Mouse (Mus musculus): Measurements from ENCODE around the gene Ftl1. TPM values are rescaled to one million over a fixed set of nuclear protein-coding genes. Genes with fewer than 3 reads are reported as not detected.
"Not testable (repeated sequence)": the region's sequence is repeated elsewhere in the genome, so short reads cannot be mapped to it uniquely, and the experiment has no call there.

Gene Ftl1
- total RNA-seq (2022), result 100 to 1,000 TPM; 164 to 329 (median 254) TPM

DNA sequence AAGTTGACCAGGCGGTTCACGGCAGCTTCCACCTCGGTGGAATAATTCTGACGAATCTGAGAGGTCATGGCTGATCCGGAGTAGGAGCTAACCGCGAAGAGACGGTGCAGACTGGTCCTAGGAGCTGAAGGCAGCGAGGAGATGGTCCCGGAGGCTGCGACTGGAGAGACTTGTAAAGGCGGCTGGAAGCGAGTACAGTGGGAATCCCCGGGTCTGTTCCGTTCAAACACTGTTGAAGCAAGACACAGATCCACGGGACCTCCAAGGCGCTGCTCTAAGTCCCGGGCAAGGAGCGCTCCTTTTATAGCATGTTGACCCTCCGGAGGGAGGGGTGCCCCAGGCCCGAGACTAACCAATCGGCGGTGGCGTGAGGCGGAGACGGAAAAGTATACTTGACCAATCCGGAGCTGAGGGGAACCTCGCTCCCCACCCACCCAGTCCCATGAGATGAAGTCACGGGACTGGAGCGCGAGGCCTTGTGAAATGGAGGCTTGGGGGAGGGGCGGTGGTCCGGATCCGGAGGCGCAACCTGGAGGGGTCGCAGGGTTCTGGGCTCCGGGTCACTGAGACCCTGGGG lies at the start of gene Ftl1:
Gene Ftl1 (minus strand): TSS at position 321 of the 577 bp plus-strand sequence.
- peak; percentile 98 for DNase-seq (ENCODE audit: low spot score)

DNA sequence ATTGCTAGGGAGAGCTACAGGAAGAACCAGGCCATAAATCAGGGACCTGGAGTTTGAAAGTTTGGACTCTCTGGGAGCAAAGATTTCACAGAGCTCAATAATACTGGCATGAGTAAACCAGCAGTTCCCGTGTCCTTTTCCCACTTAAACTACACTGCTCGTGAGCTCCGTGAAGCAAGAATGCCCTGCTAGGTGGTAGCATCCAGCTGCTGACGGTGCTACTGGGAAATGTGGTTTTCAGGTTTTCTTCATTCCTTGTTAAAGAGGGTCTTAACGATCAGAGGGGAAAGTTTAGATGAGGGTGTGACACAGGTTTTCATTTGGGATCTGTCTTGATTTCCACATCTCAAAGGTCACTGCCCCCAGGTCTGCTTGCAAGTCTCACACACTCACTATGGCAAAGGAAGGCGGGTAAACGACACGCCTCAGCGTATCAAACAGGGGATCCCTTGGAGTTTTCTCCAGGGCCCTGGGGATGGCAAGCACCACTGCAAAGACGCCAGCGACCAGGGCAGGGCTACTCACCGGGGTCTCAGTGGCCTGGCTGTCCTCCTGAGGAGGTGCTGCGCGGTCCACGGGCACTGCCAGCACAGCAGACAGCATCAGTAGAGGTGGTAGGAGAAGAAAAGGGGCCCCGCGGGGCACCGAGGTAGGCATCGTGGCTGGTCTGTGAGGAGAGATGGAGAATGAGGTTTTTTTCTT lies 49.6 kb upstream of the Ftl1 start:
- no peak for DNase-seq (ENCODE audit: low spot score)

DNA sequence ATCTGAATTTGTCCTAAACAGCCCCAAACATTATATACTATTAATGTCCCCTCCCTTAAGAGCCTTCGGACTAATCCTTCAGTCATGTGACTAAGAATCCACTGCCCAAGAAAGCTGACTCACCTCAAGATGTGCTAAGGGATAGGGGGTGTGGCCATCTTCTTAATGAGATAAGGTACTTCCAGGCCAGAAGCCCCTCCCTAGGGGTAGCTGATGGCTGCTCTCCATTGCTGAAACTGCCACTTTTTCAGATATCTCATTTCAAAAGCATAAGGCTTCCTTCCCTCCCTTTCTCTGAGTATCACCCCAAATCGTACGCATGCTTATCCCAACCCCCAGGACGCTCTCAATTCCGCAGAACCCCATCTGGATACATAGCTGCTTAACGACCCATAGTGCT lies 48.9 kb upstream of the Ftl1 start:
- DNase-seq (ENCODE audit: low spot score), result no peak

DNA sequence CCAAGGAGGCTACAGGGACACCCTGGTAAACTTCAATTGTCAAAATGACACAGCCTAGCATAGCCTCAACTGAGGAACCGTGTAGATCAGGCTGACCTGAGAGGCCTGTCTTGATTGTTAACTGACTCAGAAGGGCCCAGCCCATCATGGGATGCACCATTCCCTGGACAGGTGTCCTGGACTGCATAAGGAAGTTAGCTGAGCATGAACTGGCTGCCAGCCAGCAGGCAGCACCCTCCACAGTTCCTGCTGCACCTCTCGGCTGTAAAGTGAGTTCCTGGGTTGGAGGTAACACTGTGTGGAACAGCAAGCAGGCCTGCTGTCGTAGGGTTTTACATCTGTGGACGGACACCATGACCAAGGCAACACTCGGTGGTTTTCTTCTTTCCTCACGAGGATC lies 47.9 kb upstream of the Ftl1 start:
- DNase-seq (ENCODE audit: low spot score), result no peak

DNA sequence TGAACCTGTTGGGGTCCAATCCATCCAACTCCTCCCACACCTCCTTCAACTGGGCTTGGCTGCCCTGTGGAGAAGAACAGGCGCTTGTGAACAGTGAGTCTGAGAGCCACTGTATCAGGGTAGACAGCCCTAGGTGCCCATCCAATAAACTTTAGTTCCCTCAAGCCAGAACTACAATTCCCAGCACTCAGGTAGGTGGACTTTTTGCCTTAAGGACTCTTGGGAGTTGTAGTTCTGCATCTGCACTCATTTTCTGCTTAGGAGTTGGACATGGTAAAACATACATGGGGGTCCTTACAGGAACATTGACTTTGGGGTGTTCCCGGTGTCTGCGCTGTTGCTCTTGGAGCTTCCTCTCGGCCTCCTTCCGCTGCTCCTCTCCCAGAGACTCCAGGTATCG lies 38.7 kb upstream of the Ftl1 start:
- no peak for DNase-seq (ENCODE audit: low spot score)

DNA sequence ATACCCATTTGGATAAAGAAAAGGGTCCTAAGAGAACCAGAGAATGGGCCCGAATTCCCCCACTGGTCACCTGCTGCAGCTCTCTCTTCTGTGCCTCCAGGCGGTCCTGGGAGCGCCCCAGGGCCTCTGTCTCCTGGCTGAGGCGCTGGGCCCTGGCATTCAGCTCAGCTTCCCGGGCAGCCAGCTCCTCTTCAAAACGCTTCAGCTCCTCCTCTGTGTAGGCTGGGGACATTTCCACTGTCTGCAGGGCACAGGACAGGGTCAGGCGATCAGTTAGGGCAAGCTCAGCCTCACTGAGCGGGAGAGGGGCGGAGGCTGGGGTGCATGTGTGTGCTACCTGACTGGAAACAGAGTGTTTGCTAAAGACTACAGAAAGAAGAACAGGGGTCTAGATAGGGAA lies 34.9 kb upstream of the Ftl1 start:
- DNase-seq (ENCODE audit: low spot score), result no peak

DNA sequence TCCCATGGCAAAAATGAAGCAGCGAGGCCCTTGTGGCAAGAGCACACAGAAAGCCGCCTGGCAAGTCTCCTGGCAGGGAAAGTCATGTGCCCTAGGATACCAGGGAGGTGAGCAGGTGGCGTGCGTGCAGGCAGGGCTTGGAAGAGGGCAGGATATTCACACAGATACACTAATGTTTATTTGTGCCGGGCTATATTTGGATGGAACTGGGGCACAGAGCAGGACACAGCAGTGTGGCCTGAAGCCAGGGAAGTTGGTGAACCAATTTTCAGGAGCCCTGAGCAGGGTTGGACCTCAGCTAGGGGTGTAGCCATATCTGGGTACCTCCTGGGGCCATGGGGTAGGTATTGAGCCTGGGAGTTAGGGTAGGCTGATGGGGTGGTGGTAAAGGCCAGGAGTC lies 33.3 kb upstream of the Ftl1 start:
- DNase-seq (ENCODE audit: low spot score), result peak; percentile 50

DNA sequence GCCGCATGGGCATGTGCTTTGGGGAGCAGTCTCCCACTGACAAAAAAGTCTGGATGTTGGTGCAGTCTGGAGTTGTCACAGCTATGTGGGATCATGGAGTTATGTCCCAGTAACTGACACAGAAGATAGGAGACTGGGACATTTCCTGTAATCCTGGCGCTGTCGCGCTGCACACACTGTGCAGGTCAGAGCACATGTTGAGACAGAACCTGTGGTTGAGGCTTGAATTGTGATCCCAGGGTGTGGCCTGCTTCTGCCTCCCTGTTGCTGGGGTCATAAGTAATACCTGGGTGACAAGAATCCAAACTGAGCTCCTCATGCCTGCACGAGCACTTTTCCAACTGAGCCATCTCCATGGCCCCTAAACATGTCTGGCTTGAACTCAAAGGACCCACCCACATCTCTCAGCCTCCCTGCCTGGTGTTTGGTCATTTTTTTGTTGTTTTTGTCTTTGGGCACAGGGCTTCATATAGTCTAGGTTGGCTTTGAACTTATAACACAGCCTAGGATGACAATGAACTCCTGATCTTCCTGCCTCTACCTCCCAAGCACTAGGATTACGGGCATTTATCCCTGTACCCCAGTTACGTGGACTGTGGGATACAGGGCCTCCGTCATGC lies 32.7 kb upstream of the Ftl1 start:
- no peak for DNase-seq (ENCODE audit: low spot score)

DNA sequence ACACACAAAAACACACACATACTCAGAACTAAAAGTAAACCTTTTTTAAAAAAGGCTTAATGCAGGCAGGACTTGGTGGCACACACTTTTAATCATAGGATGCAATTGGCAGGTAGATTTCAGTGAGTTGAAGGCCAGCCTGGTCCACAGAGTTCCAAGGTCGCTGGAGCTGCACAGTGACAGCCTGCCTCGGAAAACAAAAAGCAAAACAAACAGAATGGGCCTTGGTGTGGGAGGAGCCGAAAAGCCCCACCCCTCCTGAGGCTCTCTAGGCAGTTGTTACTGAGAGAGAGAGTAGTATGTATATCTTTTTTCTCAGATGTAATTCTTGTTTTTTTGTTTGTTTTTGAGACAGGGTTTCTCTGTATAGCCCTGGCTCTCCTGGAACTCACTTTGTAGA lies 31.6 kb upstream of the Ftl1 start:
- DNase-seq (ENCODE audit: low spot score), result no peak

DNA sequence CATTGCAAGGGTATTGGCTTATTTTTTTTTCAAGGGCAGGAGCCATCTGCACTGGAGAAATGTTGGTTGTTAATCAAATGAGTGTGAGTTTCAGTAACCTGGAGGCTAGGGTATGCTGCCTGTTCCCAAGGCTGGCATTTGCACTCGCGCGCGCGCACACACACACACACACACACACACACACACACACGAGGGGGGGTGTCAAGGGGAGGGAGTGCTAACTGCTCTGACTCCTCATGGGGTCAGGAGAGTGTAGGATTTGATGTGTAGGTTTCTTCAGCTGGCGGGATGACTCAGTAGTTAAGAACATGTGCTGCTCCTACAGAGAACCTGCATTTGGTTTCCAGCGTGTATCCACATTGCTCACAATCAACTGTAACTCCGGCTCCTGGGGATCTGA lies 31.1 kb upstream of the Ftl1 start:
- no peak for DNase-seq (ENCODE audit: low spot score)

DNA sequence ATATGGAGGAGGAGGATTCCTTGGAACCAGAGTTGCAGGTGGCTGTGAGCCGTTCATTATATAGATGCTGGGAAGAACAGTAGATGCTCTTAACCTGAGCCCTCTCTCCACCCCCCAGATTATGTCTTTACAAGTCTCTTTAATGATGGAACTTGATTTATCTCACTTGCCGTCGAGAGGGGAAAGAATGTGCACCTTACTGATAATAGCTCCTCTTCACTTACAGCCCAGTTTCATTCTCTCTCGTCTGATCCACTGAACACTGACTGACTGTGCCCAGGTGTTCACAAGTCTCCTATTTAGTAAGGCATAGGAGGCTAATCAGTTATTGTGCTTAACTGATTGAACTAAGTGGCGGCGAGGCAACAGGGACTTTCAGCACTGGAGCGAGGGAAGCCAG lies 29.9 kb upstream of the Ftl1 start:
- DNase-seq (ENCODE audit: low spot score), result no peak

DNA sequence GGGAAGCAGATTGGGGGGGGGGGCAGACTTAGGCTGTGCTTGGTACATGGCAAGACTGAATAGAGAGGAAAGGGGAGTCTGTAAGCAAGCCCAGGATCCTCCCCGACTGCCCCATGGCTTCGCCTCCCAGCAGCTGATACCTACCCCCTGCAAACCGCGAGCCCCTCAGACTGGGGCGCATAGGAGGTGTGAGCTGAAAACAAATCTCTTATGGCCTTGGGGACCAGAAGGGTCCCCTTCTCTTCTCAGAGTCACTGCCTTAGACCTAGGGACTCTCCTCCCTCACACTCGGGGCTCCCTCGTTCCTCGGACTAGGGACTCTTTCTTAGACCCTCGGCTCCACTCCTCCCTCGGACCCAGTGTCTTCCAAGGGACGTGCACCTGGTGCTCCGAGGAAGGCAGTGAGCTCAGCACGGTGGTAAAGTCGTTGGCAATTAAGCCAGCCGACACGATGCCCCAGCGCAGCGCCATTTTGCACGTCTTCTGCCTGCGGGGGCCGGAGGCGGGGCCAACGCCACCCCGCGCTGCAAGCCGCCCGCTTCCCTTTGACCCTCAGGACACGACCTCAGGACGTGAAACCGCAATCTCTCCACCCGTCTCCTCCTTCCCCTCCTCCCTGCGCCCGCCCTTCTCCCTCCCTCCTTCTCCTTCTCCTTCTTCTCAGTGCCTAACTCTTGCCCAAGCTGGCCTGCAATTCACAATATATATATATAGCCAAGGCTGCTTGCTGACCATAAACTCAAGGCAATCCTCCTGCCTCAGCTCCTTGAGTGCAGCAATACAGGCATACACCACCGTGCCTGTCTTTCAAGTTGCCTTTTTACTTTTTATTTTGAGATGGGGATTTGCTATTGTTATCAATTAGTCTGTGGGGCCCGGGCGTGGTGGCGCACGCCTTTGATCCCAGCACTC lies 28.9 kb upstream of the Ftl1 start, which contains the start of gene Dhdh:
Gene Dhdh (minus strand): TSS at position 513 of the 912 bp plus-strand sequence.
- peak; percentile 63 for DNase-seq (ENCODE audit: low spot score)

DNA sequence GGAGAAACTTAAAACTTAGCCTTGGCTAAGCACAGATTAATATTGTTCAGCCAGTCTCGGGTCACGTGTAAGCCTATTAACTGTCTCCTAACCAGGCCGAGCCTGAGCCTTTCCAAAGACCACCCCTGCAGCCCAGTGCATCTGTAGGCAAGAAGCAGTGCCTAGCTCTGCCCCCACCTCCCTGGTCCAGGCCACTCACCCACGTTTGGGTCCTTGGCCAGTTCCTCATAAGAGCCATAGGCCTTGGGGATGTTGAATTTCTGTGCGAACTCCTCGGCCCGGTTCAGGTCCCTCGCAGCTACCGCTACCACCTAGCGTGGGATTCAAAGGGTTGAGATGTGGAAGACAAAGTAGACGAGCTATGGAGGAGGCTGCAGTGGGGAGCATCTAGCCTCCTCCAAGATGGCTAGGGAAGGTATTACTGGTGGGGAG lies 28.2 kb upstream of the Ftl1 start:
- no peak for DNase-seq (ENCODE audit: low spot score)

DNA sequence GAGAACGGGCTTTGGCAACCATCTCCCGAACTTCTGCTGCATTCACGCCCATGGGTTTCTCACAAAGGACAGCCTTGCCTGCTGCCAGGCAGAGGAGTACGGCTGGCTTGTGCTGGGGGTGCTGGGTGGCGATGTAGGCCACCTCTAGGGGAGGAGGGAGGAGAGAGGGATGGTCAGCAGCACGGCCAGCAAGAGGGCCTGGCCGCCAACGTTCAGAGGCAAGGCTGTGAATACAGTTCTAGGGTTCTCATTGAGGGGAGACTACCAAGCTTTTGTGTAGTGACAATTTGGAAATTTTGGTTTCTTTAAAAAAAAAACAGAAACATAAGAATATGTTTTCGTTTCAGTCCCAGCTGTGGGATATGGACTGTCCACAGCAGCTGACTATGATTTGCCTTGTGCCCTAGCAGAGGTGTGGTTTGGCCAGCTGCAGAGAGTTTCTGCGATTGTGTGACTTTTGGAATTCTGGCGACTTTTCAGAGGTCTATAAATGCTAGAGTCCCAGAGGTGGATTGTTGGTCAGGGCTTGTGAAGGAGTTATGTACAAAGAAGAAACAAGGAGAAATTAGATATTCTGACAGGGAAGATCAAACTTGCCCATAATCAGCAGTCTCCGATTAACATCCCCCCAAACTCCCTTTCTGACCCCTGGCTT lies 27.2 kb upstream of the Ftl1 start, which contains the start of gene Gm45808:
Gene Gm45808 (minus strand): TSS at position 51 of the 655 bp plus-strand sequence.
- no peak for DNase-seq (ENCODE audit: low spot score)

DNA sequence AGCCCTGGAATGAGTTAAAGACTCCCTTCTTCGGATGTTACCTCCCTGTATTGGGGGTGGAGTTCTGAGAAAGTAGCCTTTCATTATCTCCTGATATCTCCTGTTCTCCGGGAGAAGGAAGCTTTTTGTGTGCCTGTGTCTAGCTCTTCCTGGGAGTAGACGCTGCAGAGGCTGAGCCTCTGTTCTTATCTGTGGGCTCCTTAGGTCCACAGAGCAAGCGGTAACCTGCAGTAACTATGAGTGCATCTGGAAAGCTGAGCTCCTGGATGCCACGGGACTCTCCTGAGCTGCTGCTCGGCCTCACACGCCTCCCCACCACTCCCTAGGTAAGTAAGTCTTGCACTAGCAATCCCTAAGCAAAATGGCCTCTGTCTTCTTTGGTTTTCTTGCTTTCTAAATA lies 26.5 kb upstream of the Ftl1 start:
- DNase-seq (ENCODE audit: low spot score), result no peak

DNA sequence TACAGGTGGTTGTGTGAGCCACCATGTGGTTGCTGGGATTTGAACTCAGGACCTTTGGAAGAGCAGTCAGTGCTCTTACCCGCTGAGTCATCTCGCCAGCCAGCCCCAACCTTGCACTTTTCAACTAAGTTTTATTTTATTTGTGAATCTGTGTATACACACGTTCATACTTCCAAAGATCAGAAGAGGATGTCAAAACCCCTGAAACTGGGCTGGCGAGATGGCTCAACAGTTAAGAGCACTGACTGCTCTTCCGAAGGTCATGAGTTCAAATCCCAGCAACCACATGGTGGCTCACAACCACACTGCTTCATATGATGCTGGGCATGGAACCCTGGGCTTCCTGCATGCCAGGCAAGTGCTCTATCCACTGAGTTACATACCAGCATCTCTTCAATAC lies 25.3 kb upstream of the Ftl1 start:
- not testable (repeated sequence) for DNase-seq (ENCODE audit: low spot score)

DNA sequence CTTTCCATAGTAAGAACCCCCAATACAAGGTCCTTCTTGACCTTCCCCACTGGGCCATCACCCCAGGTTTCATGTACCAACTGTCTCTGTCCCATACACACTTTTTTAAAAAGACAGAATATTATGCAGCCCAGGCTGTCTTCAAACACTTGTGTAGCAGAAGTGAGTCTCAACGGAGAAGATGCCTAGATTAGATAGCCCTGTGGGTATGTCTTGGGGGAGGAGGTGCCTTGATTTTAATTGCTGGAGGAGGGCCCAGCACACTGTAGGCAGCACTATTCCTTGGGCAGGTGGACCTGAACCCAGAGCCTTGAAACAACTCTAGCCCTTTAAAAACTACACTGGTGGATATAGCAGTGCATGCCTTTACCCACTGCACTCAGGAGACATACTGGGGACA lies 22.5 kb upstream of the Ftl1 start:
- no peak for DNase-seq (ENCODE audit: low spot score)

DNA sequence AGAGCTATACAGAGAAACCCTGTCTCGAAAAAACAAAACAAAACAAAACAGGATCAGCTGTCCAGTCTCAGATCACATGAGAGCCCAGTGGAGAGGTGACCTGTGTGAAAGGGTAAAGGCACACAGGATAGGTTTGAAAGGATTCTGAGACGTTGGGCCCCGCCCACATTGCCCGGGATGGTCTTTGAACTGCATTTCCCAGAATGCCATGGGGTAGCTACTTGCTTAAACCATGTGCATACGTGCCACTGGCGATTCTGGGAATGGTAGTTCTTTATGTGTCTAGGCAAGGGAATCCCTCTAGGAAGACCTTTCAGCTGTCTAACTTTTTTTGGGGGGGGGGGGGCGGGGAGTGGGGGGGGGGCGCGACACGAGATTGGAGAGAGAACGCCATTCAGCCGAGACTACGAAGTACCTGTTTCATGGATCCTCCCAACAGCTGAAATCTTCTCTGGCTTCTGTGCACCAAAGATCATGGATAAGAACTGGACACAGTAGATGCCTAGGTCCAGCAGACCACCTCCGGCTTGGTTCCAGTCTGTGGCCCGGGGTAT lies 21.8 kb upstream of the Ftl1 start, which contains the start of gene Tulp2:
Gene Tulp2 (plus strand): TSS at position 504 of the 554 bp plus-strand sequence.
- DNase-seq (ENCODE audit: low spot score), result peak; percentile 61

DNA sequence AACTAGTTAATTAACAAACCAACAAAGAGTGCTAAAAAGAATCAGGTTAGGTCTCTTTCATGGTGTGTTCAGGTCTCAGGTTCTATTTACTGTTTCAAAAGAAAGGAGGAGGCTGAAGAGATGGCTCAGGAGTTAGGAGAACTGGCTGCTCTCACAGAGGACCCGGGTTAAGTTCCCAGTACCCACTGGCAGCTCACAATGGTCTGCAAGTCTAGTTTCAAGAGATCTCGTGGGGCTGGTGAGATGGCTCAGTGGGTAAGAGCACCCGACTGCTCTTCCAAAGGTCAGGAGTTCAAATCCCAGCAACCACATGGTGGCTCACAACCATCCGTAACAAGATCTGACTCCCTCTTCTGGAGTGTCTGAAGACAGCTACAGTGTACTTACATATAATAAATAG lies 20.6 kb upstream of the Ftl1 start:
- DNase-seq (ENCODE audit: low spot score), result not testable (repeated sequence)

DNA sequence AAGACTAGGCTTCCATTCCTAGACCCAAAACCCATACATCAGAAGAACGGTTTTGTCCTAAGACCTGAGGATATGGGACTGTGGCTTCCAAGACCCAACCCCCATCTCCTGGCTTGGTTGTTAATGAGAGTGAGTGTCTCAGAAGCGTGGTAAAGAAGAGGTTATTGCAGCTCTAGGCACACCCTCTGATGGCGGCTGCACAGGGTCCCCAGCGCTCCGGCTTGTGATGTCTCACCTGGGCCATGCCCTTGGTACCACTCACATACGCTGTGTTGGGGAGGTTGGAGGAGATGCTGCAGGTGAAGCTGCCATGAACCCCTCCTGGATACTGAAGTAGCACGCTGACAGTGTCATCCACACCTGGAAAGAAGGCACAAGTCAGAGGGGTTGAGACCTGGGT lies 19.1 kb upstream of the Ftl1 start:
- DNase-seq (ENCODE audit: low spot score), result no peak

DNA sequence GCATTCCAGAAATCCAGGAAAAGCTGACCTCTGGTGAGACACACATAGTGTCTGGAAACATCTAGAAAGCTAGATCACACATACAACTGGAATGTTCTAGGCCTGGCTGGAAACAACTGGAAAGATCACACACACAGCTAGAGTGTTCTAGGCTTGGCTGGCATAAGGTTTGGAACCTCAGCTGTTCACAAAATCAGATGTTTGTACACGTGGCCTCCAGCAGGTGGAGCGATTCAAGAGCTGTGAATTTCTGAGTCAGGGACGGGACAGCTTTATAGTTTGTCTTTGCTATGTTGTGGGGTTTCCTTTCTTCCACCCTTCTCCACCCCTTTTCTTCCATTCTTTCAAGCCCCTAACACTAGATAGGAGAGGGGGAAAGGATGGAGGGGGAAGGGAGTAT lies 17.3 kb upstream of the Ftl1 start:
- peak; percentile 62 for DNase-seq (ENCODE audit: low spot score)

Measured in heart, adult 8-10 months (tissue).